Mouse (Mus musculus) small intestine, adult 2 months (tissue): ENCODE measurements around the gene Ttc1. TPM values are rescaled to one million over a fixed set of nuclear protein-coding genes. Genes with fewer than 3 reads are reported as not detected.
A peak's percentile ranks its signal among the peaks of the same experiment; 100 is the strongest.

Experiments used
- H3K27ac ChIP-seq: fragments of 200-500 bp; 2 replicates; pipeline ENCODE4 v1.5.1; 2012; ENCODE audit warnings: low read depth, low read length, control low read depth, inconsistent platforms; ENCODE audit not compliant: insufficient read depth
- H3K27me3 ChIP-seq: fragments of 200-500 bp; 2 replicates; pipeline ENCODE4 v1.6.1; 2012; ENCODE audit warnings: mild to moderate bottlenecking, moderate library complexity, low read length, inconsistent platforms; ENCODE audit not compliant: control insufficient read depth, insufficient read depth
- H3K36me3 ChIP-seq: fragments of 200-500 bp; 2 replicates; pipeline ENCODE4 v1.6.1; 2012; ENCODE audit warnings: mild to moderate bottlenecking, low read length, control low read depth, inconsistent platforms; ENCODE audit not compliant: control insufficient read depth, insufficient read depth
- H3K4me1 ChIP-seq: fragments of 200-500 bp; 2 replicates; pipeline ENCODE4 v1.6.1; 2012; ENCODE audit warnings: low read length, inconsistent platforms, mixed read lengths; ENCODE audit not compliant: control insufficient read depth, insufficient read depth, insufficient read length
- H3K4me3 ChIP-seq: fragments of 200-500 bp; 2 replicates; pipeline ENCODE4 v1.5.1; 2012; ENCODE audit warnings: low read depth, mild to moderate bottlenecking, control low read depth, inconsistent platforms, low read length, moderate library complexity
- CTCF ChIP-seq: fragments of 200-500 bp; IDR thresholded peaks from 2 replicates; pipeline ENCODE4 v1.5.1; 2012; ENCODE audit warnings: low read depth, mild to moderate bottlenecking, control low read depth, inconsistent platforms, low read length, moderate library complexity, mixed read lengths; ENCODE audit not compliant: insufficient replicate concordance, insufficient read length; ENCODE audit errors: extremely low read depth
- POLR2A ChIP-seq: fragments of 200-500 bp; IDR thresholded peaks from 2 replicates; pipeline ENCODE4 v1.6.1; 2012; ENCODE audit warnings: low read depth, mild to moderate bottlenecking, control low read depth, inconsistent platforms, low read length, moderate library complexity
- WGBS: fragments of 180-500 bp; shearing (Covaris S2); methylation state at CpG from one replicate; pipeline ENCODE4 v1.1.7; 2018; 5-methylcytosine and 5-hydroxymethylcytosine counted together
- polyA plus RNA-seq: library from polyadenylated mRNA; depleted of rRNA; stranded (reverse); fragments of >200 nt; gene quantifications from 2 replicates; pipeline ENCODE4 v1.2.3, GENCODE M21; 2012; rRNA removed

Ttc1 gene
- polyA plus RNA-seq: 4.9 and 8.8 TPM in 2 replicates

GRCm38 (mm10) chr11:43747233-43748226, at the start of gene Ttc1:
Ttc1 (minus strand) TSS chr11:43748008.
- H3K36me3 ChIP-seq: peaks cover 17% of the 10 kb centered on the region
- peak within 1 kb of the TSS; percentile 40 for H3K27ac ChIP-seq
- peak within 1 kb of the TSS; percentile 93 for H3K4me3 ChIP-seq
- TF ChIP-seq CTCF (no peak), POLR2A (peak; percentile 88; the same call in 1 of the 2 replicates)
- WGBS: under 1% methylated on average over 47 of the region's 47 CpGs
- no peaks in the 10 kb centered on the region; the same call in 1 of the 2 replicates for H3K4me1 ChIP-seq
- no peaks in the 10 kb centered on the region for H3K27me3 ChIP-seq

- Histone ChIP-seq H3K27ac (no peak overlapping the region), H3K36me3 (no peaks in the 10 kb centered on the region), H3K27me3 (no peaks in the 10 kb centered on the region), H3K4me1 (no peaks in the 10 kb centered on the region), H3K4me3 (no peak overlapping the region)
- TF ChIP-seq POLR2A: no peak
- no peak for TF ChIP-seq CTCF
- 72% methylated on average over 8 of the region's 8 CpGs for WGBS
These were observed 48.2 kb upstream of the Ttc1 start for GRCm38 (mm10) chr11:43795992-43796391.

GRCm38 (mm10) chr11:43790446-43790845, 42.6 kb upstream of the Ttc1 start:
- Histone ChIP-seq H3K27me3 (no peaks in the 10 kb centered on the region), H3K27ac (no peak overlapping the region), H3K36me3 (no peaks in the 10 kb centered on the region), H3K4me1 (no peaks in the 10 kb centered on the region), H3K4me3 (no peak overlapping the region)
- 59% methylated on average over 6 of the region's 6 CpGs for WGBS
- no peak for TF ChIP-seq POLR2A
- no peak for TF ChIP-seq CTCF

GRCm38 (mm10) chr11:43783772-43784171, 36.0 kb upstream of the Ttc1 start:
- Histone ChIP-seq H3K4me1 (no peaks in the 10 kb centered on the region), H3K27me3 (no peaks in the 10 kb centered on the region), H3K27ac (no peak overlapping the region), H3K4me3 (no peak overlapping the region), H3K36me3 (no peaks in the 10 kb centered on the region)
- no peak for TF ChIP-seq POLR2A
- peak; percentile 88 for TF ChIP-seq CTCF
- WGBS: 7% methylated on average over 2 of the region's 2 CpGs

- H3K27me3 ChIP-seq: no peaks in the 10 kb centered on the region
- H3K36me3 ChIP-seq: no peaks in the 10 kb centered on the region
- H3K4me3 ChIP-seq: no peak overlapping the region
- TF ChIP-seq POLR2A (no peak), CTCF (no peak)
- H3K27ac ChIP-seq: no peak overlapping the region
- H3K4me1 ChIP-seq: no peaks in the 10 kb centered on the region
- 58% methylated on average over 5 of the region's 5 CpGs for WGBS
These were observed 35.3 kb upstream of the Ttc1 start for GRCm38 (mm10) chr11:43783106-43783505.

GRCm38 (mm10) chr11:43779551-43779950, 31.7 kb upstream of the Ttc1 start:
- H3K36me3 ChIP-seq: no peaks in the 10 kb centered on the region
- peaks cover 16% of the 10 kb centered on the region for H3K27me3 ChIP-seq
- WGBS: 52% methylated on average over 5 of the region's 5 CpGs
- H3K4me3 ChIP-seq: no peak overlapping the region
- H3K4me1 ChIP-seq: no peaks in the 10 kb centered on the region; the same call in 1 of the 2 replicates
- TF ChIP-seq CTCF (no peak), POLR2A (no peak)
- no peak overlapping the region for H3K27ac ChIP-seq

- no peaks in the 10 kb centered on the region for H3K36me3 ChIP-seq
- 31% methylated on average over 8 of the region's 8 CpGs for WGBS
- H3K4me1 ChIP-seq: no peaks in the 10 kb centered on the region; the same call in 1 of the 2 replicates
- TF ChIP-seq POLR2A (no peak), CTCF (no peak)
- peaks cover 16% of the 10 kb centered on the region for H3K27me3 ChIP-seq
- H3K4me3 ChIP-seq: no peak overlapping the region
- H3K27ac ChIP-seq: no peak overlapping the region
These were observed 28.5 kb upstream of the Ttc1 start for GRCm38 (mm10) chr11:43776324-43776694.
